Mouse (Mus musculus) heart, embryonic 10.5 days (tissue): Measurements from ENCODE around the gene Slc38a4. TPM values are rescaled to one million over a fixed set of nuclear protein-coding genes. Genes with fewer than 3 reads are reported as not detected.

Experiments
- DNase-seq: peaks from one replicate; pipeline ENCODE4 v3.0.0-alpha.2; 2017; ENCODE audit warnings: low spot score
- H3K27ac ChIP-seq: fragments of 300-500 bp; sonication (generic); 2 replicates; pipeline ENCODE4 v1.5.1; 2016; ENCODE audit warnings: mild to moderate bottlenecking
- H3K27me3 ChIP-seq: fragments of 300-500 bp; sonication (generic); 2 replicates; pipeline ENCODE4 v1.6.1; 2016; ENCODE audit warnings: mild to moderate bottlenecking; ENCODE audit not compliant: poor library complexity, insufficient read depth, severe bottlenecking
- H3K36me3 ChIP-seq: fragments of 300-500 bp; sonication (generic); 2 replicates; pipeline ENCODE4 v1.6.1; 2016; ENCODE audit warnings: mild to moderate bottlenecking, moderate library complexity
- H3K4me1 ChIP-seq: fragments of 300-500 bp; sonication (generic); 2 replicates; pipeline ENCODE4 v1.6.1; 2016; ENCODE audit warnings: mild to moderate bottlenecking
- H3K4me3 ChIP-seq: fragments of 300-500 bp; sonication (generic); 2 replicates; pipeline ENCODE4 v1.5.1; 2016; ENCODE audit warnings: mild to moderate bottlenecking, moderate library complexity
- H3K9me3 ChIP-seq: fragments of 300-500 bp; sonication (generic); 2 replicates; pipeline ENCODE4 v1.6.1; 2016; ENCODE audit warnings: mild to moderate bottlenecking, moderate library complexity
- WGBS: fragments of 180-500 bp; shearing (Covaris S2); methylation state at CpG from one replicate; pipeline ENCODE4 v1.1.7; 2016; 5-methylcytosine and 5-hydroxymethylcytosine counted together
- polyA plus RNA-seq: library from polyadenylated mRNA; unstranded; fragments of >200 nt; fragmentation: Nextera tagmentation; extraction: Ambion mirVana; gene quantifications from 2 replicates; pipeline ENCODE4 v1.2.1, GENCODE M21; 2016

Slc38a4 gene
- polyA plus RNA-seq, 1 experiment from 2014 or later, result 148 TPM

- Histone ChIP-seq H3K4me1 (peaks cover 9% of the 10 kb centered on the region; the same call in 1 of the 2 replicates), H3K9me3 (no peaks in the 10 kb centered on the region), H3K4me3 (no peak overlapping the region), H3K27ac (no peak overlapping the region), H3K27me3 (no peaks in the 10 kb centered on the region), H3K36me3 (no peaks in the 10 kb centered on the region)
- peak; percentile 74 for DNase-seq
- 54% methylated on average over 6 of the region's 6 CpGs for WGBS
Observed at GRCm38 (mm10) chr15:96948471-96948870, 107.3 kb downstream of the Slc38a4 start.

Other genes with a start within 250 kb of the Slc38a4 start
- 2.3 and 2.4 TPM in 2 replicates for gene Pced1b, start 191.2 kb upstream of the Slc38a4 start, polyA plus RNA-seq
- 3.2 and 4.6 TPM in 2 replicates for gene Amigo2, start 191.3 kb upstream of the Slc38a4 start, polyA plus RNA-seq